Mouse (Mus musculus) embryonic facial prominence, embryonic 14.5 days (tissue): Measurements from ENCODE around the gene Tshz2. TPM values are rescaled to one million over a fixed set of nuclear protein-coding genes. Genes with fewer than 3 reads are reported as not detected.

Source experiments
- ATAC-seq: fragments of 200-750 bp; cut with Nextera tagmentation; 2 replicates; pipeline ENCODE4 v1.8.0; 2017; ENCODE audit warnings: low read depth, moderate number of reproducible peaks, moderate TSS enrichment
- DNase-seq: peaks from one replicate; pipeline ENCODE4 v3.0.0-alpha.2; 2015; ENCODE audit warnings: low spot score
- H3K27ac ChIP-seq: fragments of 300-500 bp; sonication (generic); replicated peaks from 2 replicates; pipeline ENCODE4 v1.5.1; 2014; ENCODE audit warnings: low read depth, mild to moderate bottlenecking, low read length, moderate library complexity
- H3K27me3 ChIP-seq: fragments of 300-500 bp; sonication (generic); replicated peaks from 2 replicates; pipeline ENCODE4 v1.6.1; 2014; ENCODE audit warnings: low read length; ENCODE audit not compliant: control insufficient read depth, insufficient read depth
- H3K36me3 ChIP-seq: fragments of 300-500 bp; sonication (generic); 2 replicates; pipeline ENCODE4 v1.6.1; 2014; ENCODE audit warnings: low read length, mixed read lengths; ENCODE audit not compliant: control insufficient read depth, insufficient read depth
- H3K4me1 ChIP-seq: fragments of 300-500 bp; sonication (generic); 2 replicates; pipeline ENCODE4 v1.6.1; 2014; ENCODE audit warnings: antibody characterized with exemption, low read length; ENCODE audit not compliant: control insufficient read depth, insufficient read depth
- H3K4me2 ChIP-seq: fragments of 300-500 bp; sonication (generic); 2 replicates; pipeline ENCODE4 v1.6.1; 2014; ENCODE audit warnings: low read depth, mild to moderate bottlenecking, low read length, moderate library complexity, mixed read lengths
- H3K4me3 ChIP-seq: fragments of 300-500 bp; sonication (generic); 2 replicates; pipeline ENCODE4 v1.5.1; 2014; ENCODE audit warnings: low read depth, mild to moderate bottlenecking, low read length
- H3K9ac ChIP-seq: fragments of 300-500 bp; sonication (generic); 2 replicates; pipeline ENCODE4 v1.6.1; 2014; ENCODE audit warnings: low read depth, mild to moderate bottlenecking, low read length, moderate library complexity, mixed read lengths
- H3K9me3 ChIP-seq: fragments of 300-500 bp; sonication (generic); 2 replicates; pipeline ENCODE4 v1.6.1; 2016; ENCODE audit warnings: low read length; ENCODE audit not compliant: control insufficient read depth
- WGBS: fragments of 180-500 bp; shearing (Covaris S2); extraction: QIAGEN DNeasy Blood & Tissue Kit; methylation state at CpG from one replicate; pipeline ENCODE4 v1.1.7; 2014; 5-methylcytosine and 5-hydroxymethylcytosine counted together
- polyA plus RNA-seq: library from polyadenylated mRNA; unstranded; fragments of >200 nt; fragmentation: Nextera tagmentation; extraction: Ambion mirVana; gene quantifications from 2 replicates; pipeline ENCODE4 v1.2.1, GENCODE M21; 2014

Gene Tshz2
- polyA plus RNA-seq, 1 experiment from 2014 or later: 8.5 TPM

- H3K4me3 ChIP-seq: no peak overlapping the region
- no peaks in the 10 kb centered on the region for H3K27me3 ChIP-seq
- 35% methylated on average over 6 of the region's 6 CpGs for WGBS
- ATAC-seq: no peak
- peak; percentile 69 for DNase-seq
- no peaks in the 10 kb centered on the region for H3K9me3 ChIP-seq
- no peak overlapping the region for H3K27ac ChIP-seq
- no peak overlapping the region for H3K4me2 ChIP-seq
- H3K36me3 ChIP-seq: no peaks in the 10 kb centered on the region
- H3K9ac ChIP-seq: no peak overlapping the region
- peaks cover 20% of the 10 kb centered on the region; the same call in 1 of the 2 replicates for H3K4me1 ChIP-seq
Measured at GRCm38 (mm10) chr2:170076941-170077490, 444.2 kb downstream of the Tshz2 start.

DNA sequence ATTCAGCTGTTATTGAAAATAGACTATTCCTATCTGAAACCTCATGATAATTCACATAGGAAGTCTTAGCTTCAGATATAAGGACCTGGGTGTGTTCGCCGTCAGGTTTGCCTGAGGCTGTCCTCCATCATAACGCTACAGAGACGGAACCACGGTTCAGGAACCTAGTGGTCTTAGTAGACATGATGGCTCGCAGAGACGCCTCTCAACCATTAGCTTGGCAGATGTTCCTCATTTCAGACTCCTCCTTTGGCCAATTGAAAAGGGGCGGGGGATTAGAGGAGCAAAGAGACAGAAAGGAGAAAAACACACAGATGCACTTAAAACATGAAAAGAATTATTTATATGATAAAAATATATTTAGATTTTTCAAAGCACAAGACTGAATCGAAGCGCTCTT, 445.2 kb downstream of the Tshz2 start:
- 58% methylated on average over 10 of the region's 10 CpGs for WGBS
- Histone ChIP-seq H3K4me3 (no peak overlapping the region), H3K27ac (no peak overlapping the region), H3K27me3 (no peaks in the 10 kb centered on the region), H3K9ac (no peak overlapping the region), H3K9me3 (no peaks in the 10 kb centered on the region), H3K4me1 (peaks cover 20% of the 10 kb centered on the region; the same call in 1 of the 2 replicates), H3K36me3 (no peaks in the 10 kb centered on the region), H3K4me2 (no peak overlapping the region)
- no peak for DNase-seq
- no peak for ATAC-seq

DNA sequence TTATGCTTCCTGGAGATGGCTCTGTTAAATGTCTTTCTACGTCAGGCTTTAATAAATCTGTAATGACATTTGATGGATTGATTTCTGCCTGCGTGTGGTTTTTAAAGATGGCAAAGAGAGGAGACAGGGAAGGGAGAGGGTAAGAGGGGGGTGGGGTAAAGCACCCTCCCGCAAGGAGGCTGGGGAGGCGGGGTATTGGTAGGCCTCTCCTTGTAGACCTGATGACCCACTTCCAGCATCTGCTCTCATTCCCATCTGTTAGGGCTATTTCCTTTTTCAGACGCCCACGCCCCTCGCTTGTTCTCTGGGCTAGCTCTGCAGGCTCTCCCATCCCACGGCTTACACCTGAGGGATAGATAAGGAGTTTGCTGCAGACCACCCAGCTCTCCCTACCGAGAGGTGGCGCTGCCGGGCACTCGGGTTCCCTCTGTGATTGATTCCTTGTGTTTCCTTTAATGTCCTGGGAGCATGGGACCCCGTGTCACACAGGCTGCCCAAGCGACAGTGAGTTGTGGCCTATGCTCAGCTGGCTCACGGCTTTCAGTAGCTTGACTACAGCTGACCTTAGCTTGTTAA, 445.7 kb downstream of the Tshz2 start:
- Histone ChIP-seq H3K27me3 (no peaks in the 10 kb centered on the region), H3K27ac (peak overlapping the region; percentile 2; the same call in 1 of the 2 replicates), H3K36me3 (no peaks in the 10 kb centered on the region), H3K9ac (no peak overlapping the region), H3K4me3 (no peak overlapping the region), H3K4me2 (no peak overlapping the region), H3K9me3 (no peaks in the 10 kb centered on the region), H3K4me1 (peaks cover 20% of the 10 kb centered on the region; the same call in 1 of the 2 replicates)
- 45% methylated on average over 15 of the region's 15 CpGs for WGBS
- no peak for DNase-seq
- no peak for ATAC-seq

- no peaks in the 10 kb centered on the region for H3K36me3 ChIP-seq
- no peak overlapping the region for H3K9ac ChIP-seq
- no peak overlapping the region for H3K4me2 ChIP-seq
- no peaks in the 10 kb centered on the region for H3K4me1 ChIP-seq
- H3K27ac ChIP-seq: no peak overlapping the region
- H3K4me3 ChIP-seq: no peak overlapping the region
- ATAC-seq: no peak
- WGBS: 63% methylated on average over 10 of the region's 10 CpGs
- DNase-seq: no peak
- no peaks in the 10 kb centered on the region for H3K27me3 ChIP-seq
- no peaks in the 10 kb centered on the region for H3K9me3 ChIP-seq
Measured at GRCm38 (mm10) chr2:170091563-170092443, 459.0 kb downstream of the Tshz2 start.

- Histone ChIP-seq H3K9ac (no peak overlapping the region), H3K36me3 (no peaks in the 10 kb centered on the region), H3K4me2 (no peak overlapping the region), H3K9me3 (no peaks in the 10 kb centered on the region), H3K4me3 (no peak overlapping the region), H3K27me3 (no peaks in the 10 kb centered on the region), H3K4me1 (no peaks in the 10 kb centered on the region), H3K27ac (no peak overlapping the region)
- 90% methylated on average over 16 of the region's 17 CpGs for WGBS
- ATAC-seq: no peak
- no peak for DNase-seq
Measured at GRCm38 (mm10) chr2:170094220-170094619, 461.4 kb downstream of the Tshz2 start.

DNA sequence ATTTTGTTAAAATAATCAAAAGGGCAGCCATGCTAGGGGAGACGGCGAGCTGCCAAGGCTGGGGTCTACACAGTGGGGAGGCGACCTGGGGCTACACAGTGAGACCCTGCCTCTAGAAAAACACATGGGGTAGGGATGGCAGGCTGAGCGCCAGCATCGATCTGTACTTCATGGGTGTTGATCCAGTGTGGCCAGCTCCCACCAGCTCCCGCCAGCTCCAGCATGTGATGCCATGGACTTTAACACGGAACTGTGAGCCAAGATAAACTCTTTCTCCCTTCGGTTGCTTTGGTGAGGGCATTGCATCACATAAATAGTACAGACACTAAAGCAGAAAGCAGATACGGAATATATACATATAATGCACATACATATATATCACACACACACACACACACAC, 462.1 kb downstream of the Tshz2 start:
- ATAC-seq (no peak), DNase-seq (no peak)
- H3K9ac ChIP-seq: no peak overlapping the region
- H3K4me2 ChIP-seq: no peak overlapping the region
- no peaks in the 10 kb centered on the region for H3K27me3 ChIP-seq
- no peaks in the 10 kb centered on the region for H3K9me3 ChIP-seq
- H3K4me3 ChIP-seq: no peak overlapping the region
- no peaks in the 10 kb centered on the region for H3K4me1 ChIP-seq
- WGBS: 84% methylated on average over 9 of the region's 9 CpGs
- H3K27ac ChIP-seq: no peak overlapping the region
- no peaks in the 10 kb centered on the region for H3K36me3 ChIP-seq

DNA sequence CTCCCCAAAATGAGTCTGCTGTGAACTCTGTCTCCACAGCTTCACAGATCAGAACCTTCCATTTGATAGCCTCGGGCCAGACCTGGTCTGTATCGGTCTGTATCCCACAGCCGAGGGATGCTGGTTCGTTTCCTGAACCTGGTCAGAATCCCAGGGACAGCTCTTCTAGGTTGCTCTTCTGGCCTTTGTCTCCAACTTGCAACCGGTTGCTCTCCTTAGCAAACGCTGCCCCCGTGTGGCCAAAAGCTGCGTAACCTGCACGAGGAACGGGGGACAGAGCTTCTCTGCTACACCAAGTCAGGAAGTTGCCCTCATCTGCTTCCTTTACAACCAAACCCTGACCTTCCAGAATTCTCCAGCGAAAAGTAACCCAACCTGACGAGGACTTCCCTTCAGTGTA, 468.3 kb downstream of the Tshz2 start:
- Histone ChIP-seq H3K4me3 (no peak overlapping the region), H3K4me1 (no peaks in the 10 kb centered on the region), H3K4me2 (no peak overlapping the region), H3K9ac (no peak overlapping the region), H3K27ac (no peak overlapping the region), H3K9me3 (no peaks in the 10 kb centered on the region), H3K27me3 (no peaks in the 10 kb centered on the region), H3K36me3 (no peaks in the 10 kb centered on the region)
- peak; percentile 86 for DNase-seq
- WGBS: 2% methylated on average over 12 of the region's 12 CpGs
- peak; percentile 3; the same call in 1 of the 2 replicates for ATAC-seq

DNA sequence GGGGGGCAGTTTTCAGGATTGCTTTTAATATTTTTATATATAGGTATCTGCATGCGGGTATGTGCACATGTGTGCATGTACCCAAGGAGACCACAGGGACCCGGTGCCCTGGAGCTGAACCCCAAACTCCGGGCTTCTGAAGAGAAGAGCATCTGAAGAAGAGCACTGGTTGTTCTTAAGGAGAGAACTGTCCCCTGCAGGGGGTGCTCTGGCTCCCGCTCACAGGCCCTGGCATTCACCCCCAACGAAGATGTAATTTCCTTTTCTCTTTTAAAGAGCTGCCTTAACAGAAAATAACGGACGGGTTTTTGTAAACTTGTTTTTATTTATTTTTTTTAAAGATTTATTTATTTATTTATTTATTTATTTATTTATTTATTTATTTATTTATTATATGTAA, 469.1 kb downstream of the Tshz2 start:
- H3K4me3 ChIP-seq: no peak overlapping the region
- no peak overlapping the region for H3K4me2 ChIP-seq
- 68% methylated on average over 7 of the region's 7 CpGs for WGBS
- no peak for DNase-seq
- 0 out of 2 replicates have a peak, but pooled peaks cover 2% of the 10 kb centered on the region for H3K36me3 ChIP-seq
- H3K27ac ChIP-seq: no peak overlapping the region
- H3K27me3 ChIP-seq: no peaks in the 10 kb centered on the region
- H3K4me1 ChIP-seq: no peaks in the 10 kb centered on the region
- no peak for ATAC-seq
- H3K9me3 ChIP-seq: no peaks in the 10 kb centered on the region
- H3K9ac ChIP-seq: no peak overlapping the region
